Mouse (Mus musculus): ENCODE measurements around the gene Ncf2. TPM values are rescaled to one million over a fixed set of nuclear protein-coding genes. Genes with fewer than 3 reads are reported as not detected.

The Ncf2 gene
- polyA plus RNA-seq, 1 experiment from 2014 or later = 2.2 TPM

DNA sequence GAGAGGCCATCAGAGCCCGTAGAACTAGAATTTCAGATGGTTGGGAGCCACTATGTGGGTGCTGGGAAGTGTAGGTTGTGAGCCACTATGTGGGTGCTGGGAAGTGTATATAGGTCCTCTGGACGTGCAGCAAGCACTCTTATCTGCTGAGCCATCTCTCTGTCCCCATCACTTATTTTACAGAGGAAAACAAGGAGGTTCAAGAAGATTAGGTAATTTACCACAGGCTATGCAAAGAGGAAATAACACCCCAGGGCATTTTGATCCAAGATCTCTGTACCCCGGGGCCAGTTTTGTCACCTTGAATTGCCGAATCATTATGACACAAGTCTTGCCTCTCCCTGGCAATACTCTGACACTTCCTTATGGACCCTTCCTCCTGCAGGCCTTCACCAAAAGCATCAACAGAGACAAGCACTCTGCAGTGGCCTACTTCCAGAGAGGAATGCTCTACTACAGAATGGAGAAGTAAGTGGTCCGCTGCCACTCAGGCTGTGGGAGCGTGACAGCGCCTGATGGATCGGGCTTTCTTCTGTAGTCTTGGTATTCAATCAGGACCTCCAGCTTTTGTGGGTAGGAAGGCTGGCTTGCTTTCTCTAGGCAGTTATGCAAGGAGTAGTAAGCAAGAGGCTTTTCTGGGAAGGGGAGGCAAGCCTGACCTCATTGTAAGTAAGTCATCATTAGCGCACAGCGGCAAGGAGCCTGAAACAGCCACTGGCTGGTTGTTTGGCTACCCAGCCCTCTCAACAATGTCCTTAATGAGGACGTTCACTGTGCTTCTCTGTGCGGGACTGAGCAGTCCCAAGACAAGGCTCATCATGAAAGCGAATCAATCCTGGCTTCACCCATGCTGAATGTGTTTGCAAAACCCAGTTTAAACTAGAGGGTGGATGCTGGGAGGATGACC lies 10.8 kb downstream of the Ncf2 start:
- ATAC-seq (ENCODE audit: low FRiP score) (no peak), DNase-seq (ENCODE audit: low spot score) (no peak)
- Histone ChIP-seq H3K36me3 (replicated peaks; ENCODE audit: control insufficient read depth, insufficient read depth) (no peaks in the 10 kb centered on the region), H3K4me1 (replicated peaks; ENCODE audit: control insufficient read depth, insufficient read depth, low read length) (peaks cover under 1% of the 10 kb centered on the region; the same call in 1 of the 2 replicates), H3K27ac (no peak overlapping the region), H3K4me2 (replicated peaks) (no peak overlapping the region), H3K9ac (no peak overlapping the region), H3K4me3 (replicated peaks; ENCODE audit: low read length) (no peak overlapping the region), H3K27me3 (ENCODE audit: control insufficient read depth, insufficient read depth, low read length) (no peaks in the 10 kb centered on the region), H3K9me3 (ENCODE audit: control insufficient read depth, low read length) (no peaks in the 10 kb centered on the region)
- WGBS = 49% methylated on average over 13 of the region's 13 CpGs

DNA sequence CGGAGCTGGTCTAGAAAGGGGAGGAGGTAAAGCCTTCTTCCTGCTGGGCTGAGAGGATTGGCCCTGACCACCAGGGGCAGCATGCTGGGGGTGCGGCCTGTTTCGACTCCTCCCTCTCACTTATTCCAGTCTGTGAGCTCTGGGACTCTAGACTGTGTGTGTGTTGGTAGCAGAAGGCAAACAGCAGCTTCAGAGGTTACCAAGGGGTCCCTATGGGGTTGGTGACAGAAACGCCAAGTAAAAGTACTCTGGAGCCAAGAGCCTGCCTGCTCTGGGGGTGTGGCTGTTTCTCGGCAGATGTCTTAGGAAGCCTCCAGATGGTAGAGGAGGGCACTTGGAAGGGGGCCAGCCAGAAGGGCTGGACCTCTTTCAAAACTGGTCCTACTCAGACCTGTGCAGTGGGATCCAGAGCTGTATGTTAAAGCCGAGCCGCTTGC lies 15.3 kb downstream of the Ncf2 start:
- Histone ChIP-seq H3K9me3 (ENCODE audit: control insufficient read depth, low read length) (no peaks in the 10 kb centered on the region), H3K36me3 (replicated peaks; ENCODE audit: control insufficient read depth, insufficient read depth) (no peaks in the 10 kb centered on the region), H3K4me2 (replicated peaks) (no peak overlapping the region), H3K9ac (no peak overlapping the region), H3K27ac (no peak overlapping the region), H3K4me3 (replicated peaks; ENCODE audit: low read length) (no peak overlapping the region), H3K27me3 (ENCODE audit: control insufficient read depth, insufficient read depth, low read length) (no peaks in the 10 kb centered on the region), H3K4me1 (replicated peaks; ENCODE audit: control insufficient read depth, insufficient read depth, low read length) (peaks cover 25% of the 10 kb centered on the region)
- DNase-seq (ENCODE audit: low spot score) (peak; percentile 71), ATAC-seq (ENCODE audit: low FRiP score) (peak; percentile 84)
- 19% methylated on average over 6 of the region's 7 CpGs for WGBS

DNA sequence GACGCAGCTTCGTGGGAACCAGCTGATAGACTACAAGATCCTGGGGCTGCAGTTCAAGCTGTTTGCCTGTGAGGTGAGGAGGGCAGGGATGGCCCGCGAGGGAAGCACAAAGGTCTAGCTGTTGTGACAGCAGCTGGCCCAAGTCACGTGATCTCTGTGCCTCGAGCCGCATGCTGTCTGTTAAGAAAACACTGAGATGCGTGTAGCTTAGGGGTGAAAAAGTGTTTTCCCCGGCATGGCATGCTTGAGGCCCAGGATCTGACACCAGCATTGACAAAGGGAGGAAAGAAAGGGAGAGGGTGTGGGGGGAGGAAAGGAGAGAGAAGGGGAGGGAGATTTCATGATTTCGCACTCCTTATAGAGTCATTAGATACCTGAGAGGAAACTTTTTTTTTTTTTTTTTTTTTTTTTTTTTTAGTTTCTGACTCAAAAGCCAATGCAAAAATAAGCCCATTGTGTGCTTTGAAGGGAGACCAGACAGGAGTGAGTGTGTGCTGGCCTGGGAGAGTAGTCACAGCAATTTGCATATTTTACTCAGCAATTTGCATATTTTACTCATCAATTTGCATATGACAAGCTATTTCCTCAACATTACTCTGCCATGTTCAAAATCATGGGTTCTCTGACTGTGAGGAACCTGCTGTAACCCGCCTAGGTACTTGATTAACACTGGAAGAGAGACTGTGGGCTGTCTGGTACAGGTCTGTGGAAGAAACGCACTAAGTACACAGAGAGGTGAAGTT lies 17.2 kb downstream of the Ncf2 start:
- H3K9ac ChIP-seq = no peak overlapping the region
- H3K4me3 ChIP-seq (replicated peaks; ENCODE audit: low read length) = no peak overlapping the region
- no peaks in the 10 kb centered on the region for H3K9me3 ChIP-seq (ENCODE audit: control insufficient read depth, low read length)
- no peak overlapping the region for H3K4me2 ChIP-seq (replicated peaks)
- peak overlapping the region; percentile 73 for H3K27ac ChIP-seq
- H3K36me3 ChIP-seq (replicated peaks; ENCODE audit: control insufficient read depth, insufficient read depth) = no peaks in the 10 kb centered on the region
- H3K27me3 ChIP-seq (ENCODE audit: control insufficient read depth, insufficient read depth, low read length) = no peaks in the 10 kb centered on the region
- peaks cover 25% of the 10 kb centered on the region for H3K4me1 ChIP-seq (replicated peaks; ENCODE audit: control insufficient read depth, insufficient read depth, low read length)
- ATAC-seq (ENCODE audit: low FRiP score) (peak; percentile 49; the same call in 1 of the 2 replicates), DNase-seq (ENCODE audit: low spot score) (no peak)
- 11% methylated on average over 12 of the region's 12 CpGs for WGBS

DNA sequence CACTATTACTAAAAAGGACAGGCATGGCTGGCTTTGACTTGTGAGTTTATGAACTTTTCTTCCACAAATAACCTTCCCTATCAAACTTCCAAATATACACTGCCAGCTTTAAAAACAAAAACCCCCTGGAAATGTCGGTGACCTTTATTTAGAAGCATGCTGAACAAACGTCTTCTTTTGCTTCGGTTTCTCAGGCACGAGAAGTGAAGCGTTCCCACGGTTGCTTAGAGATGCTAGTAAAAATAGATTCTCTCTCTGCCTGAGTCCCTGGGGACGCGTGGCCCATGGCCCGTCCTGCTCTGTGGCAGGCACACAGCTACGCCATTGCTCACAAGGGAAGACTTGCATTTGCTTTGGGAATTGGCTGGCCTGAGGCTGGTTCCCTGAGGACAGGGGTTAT lies 17.8 kb downstream of the Ncf2 start:
- no peak for ATAC-seq (ENCODE audit: low FRiP score)
- no peaks in the 10 kb centered on the region for H3K9me3 ChIP-seq (ENCODE audit: control insufficient read depth, low read length)
- 0 out of 2 replicates have a peak overlapping the region, but pooled peaks have one; percentile 23 for H3K27ac ChIP-seq
- H3K4me2 ChIP-seq (replicated peaks) = no peak overlapping the region
- WGBS = 12% methylated on average over 10 of the region's 10 CpGs
- peaks cover 25% of the 10 kb centered on the region for H3K4me1 ChIP-seq (replicated peaks; ENCODE audit: control insufficient read depth, insufficient read depth, low read length)
- no peak overlapping the region for H3K9ac ChIP-seq
- H3K27me3 ChIP-seq (ENCODE audit: control insufficient read depth, insufficient read depth, low read length) = no peaks in the 10 kb centered on the region
- peak; percentile 55 for DNase-seq (ENCODE audit: low spot score)
- no peaks in the 10 kb centered on the region for H3K36me3 ChIP-seq (replicated peaks; ENCODE audit: control insufficient read depth, insufficient read depth)
- H3K4me3 ChIP-seq (replicated peaks; ENCODE audit: low read length) = no peak overlapping the region

GRCm38 (mm10) chr1:152819558-152819957 lies 19.6 kb downstream of the Ncf2 start:
- H3K4me2 ChIP-seq (replicated peaks) = no peak overlapping the region
- DNase-seq (ENCODE audit: low spot score) = no peak
- H3K36me3 ChIP-seq (replicated peaks; ENCODE audit: control insufficient read depth, insufficient read depth) = no peaks in the 10 kb centered on the region
- H3K27me3 ChIP-seq (ENCODE audit: control insufficient read depth, insufficient read depth, low read length) = no peaks in the 10 kb centered on the region
- ATAC-seq (ENCODE audit: low FRiP score) = no peak
- no peak overlapping the region for H3K4me3 ChIP-seq (replicated peaks; ENCODE audit: low read length)
- 88% methylated on average over 6 of the region's 6 CpGs for WGBS
- no peaks in the 10 kb centered on the region for H3K9me3 ChIP-seq (ENCODE audit: control insufficient read depth, low read length)
- peaks cover 25% of the 10 kb centered on the region for H3K4me1 ChIP-seq (replicated peaks; ENCODE audit: control insufficient read depth, insufficient read depth, low read length)
- no peak overlapping the region for H3K27ac ChIP-seq
- H3K9ac ChIP-seq = no peak overlapping the region

DNA sequence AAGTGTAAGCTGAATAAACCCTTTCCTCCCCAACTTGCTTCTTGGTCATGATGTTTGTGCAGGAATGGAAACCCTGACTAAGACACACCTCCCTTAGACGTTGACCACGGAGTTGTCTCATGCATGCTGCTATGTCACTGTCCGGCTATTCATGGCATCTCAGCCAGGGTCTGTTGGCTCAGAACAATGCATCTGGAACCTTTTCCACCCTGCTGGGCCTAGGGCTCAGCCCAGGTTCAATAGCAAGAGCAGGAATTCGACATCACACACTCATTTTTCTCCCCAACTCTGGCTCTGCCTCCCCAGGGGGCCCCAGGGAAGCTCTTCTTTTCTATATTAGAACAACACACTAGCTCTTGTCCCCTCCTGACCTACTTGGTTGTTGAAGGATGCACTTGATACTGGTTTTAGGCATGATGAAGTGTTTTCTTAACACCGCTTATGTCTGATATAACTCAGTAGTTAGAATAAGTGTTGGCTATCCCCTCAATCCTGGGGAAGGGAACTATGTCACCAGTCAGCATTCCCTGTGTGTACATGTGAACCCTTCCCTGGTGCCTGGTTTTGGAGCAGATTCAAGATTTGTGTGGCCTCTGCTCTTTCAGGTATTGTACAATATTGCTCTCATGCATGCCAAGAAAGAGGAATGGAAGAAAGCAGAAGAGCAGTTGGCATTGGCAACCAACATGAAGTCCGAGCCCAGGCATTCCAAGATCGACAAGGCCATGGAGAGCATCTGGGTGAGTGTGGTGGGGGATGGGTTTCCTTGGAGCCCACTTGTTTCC lies 21.1 kb downstream of the Ncf2 start:
- no peak for ATAC-seq (ENCODE audit: low FRiP score)
- H3K27ac ChIP-seq = no peak overlapping the region
- 66% methylated on average over 7 of the region's 7 CpGs for WGBS

DNA sequence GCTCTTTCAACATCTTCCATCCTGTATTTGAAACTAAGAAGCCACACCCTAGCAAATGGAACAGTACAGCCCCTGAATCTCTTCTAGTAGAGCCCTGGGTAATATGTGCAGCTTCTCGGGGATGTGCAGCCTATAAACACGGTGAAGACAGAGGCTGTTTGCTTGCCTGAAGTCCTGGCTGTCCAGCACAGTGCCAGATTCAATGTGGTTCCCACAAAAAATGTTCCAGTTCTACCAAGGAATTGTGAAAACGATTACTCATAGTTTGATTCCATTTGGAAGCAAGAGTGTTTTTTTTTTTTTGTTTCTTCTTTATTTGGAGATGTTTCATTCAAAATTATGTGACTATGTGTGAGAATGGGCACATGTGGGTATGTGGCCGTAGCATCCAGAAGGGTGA lies 21.8 kb downstream of the Ncf2 start:
- H3K27me3 ChIP-seq (ENCODE audit: control insufficient read depth, insufficient read depth, low read length) = no peaks in the 10 kb centered on the region
- H3K9ac ChIP-seq = no peak overlapping the region
- peaks cover 15% of the 10 kb centered on the region for H3K4me1 ChIP-seq (replicated peaks; ENCODE audit: control insufficient read depth, insufficient read depth, low read length)
- H3K36me3 ChIP-seq (replicated peaks; ENCODE audit: control insufficient read depth, insufficient read depth) = no peaks in the 10 kb centered on the region
- 92% methylated on average over 4 of the region's 4 CpGs for WGBS
- ATAC-seq (ENCODE audit: low FRiP score) (no peak), DNase-seq (ENCODE audit: low spot score) (no peak)
- H3K27ac ChIP-seq = no peak overlapping the region
- no peaks in the 10 kb centered on the region for H3K9me3 ChIP-seq (ENCODE audit: control insufficient read depth, low read length)
- no peak overlapping the region for H3K4me3 ChIP-seq (replicated peaks; ENCODE audit: low read length)
- H3K4me2 ChIP-seq (replicated peaks) = no peak overlapping the region

More for the DNA sequence above, 21.1 kb downstream of the Ncf2 start:
- Histone ChIP-seq H3K27me3 (ENCODE audit: control insufficient read depth, insufficient read depth, low read length) (no peaks in the 10 kb centered on the region), H3K9ac (no peak overlapping the region), H3K36me3 (replicated peaks; ENCODE audit: control insufficient read depth, insufficient read depth) (no peaks in the 10 kb centered on the region), H3K9me3 (ENCODE audit: control insufficient read depth, low read length) (no peaks in the 10 kb centered on the region), H3K4me3 (replicated peaks; ENCODE audit: low read length) (no peak overlapping the region), H3K4me1 (replicated peaks; ENCODE audit: control insufficient read depth, insufficient read depth, low read length) (peaks cover 21% of the 10 kb centered on the region), H3K4me2 (replicated peaks) (no peak overlapping the region)
- DNase-seq (ENCODE audit: low spot score) = no peak

- 73% methylated on average over 9 of the region's 9 CpGs for WGBS
- no peaks in the 10 kb centered on the region for H3K36me3 ChIP-seq (replicated peaks; ENCODE audit: control insufficient read depth, insufficient read depth)
- no peak overlapping the region for H3K4me2 ChIP-seq (replicated peaks)
- H3K27me3 ChIP-seq (ENCODE audit: control insufficient read depth, insufficient read depth, low read length) = no peaks in the 10 kb centered on the region
- H3K9ac ChIP-seq = no peak overlapping the region
- no peak overlapping the region for H3K4me3 ChIP-seq (replicated peaks; ENCODE audit: low read length)
- H3K9me3 ChIP-seq (ENCODE audit: control insufficient read depth, low read length) = no peaks in the 10 kb centered on the region
- DNase-seq (ENCODE audit: low spot score) = no peak
- no peaks in the 10 kb centered on the region for H3K4me1 ChIP-seq (replicated peaks; ENCODE audit: control insufficient read depth, insufficient read depth, low read length)
- no peak for ATAC-seq (ENCODE audit: low FRiP score)
- no peak overlapping the region for H3K27ac ChIP-seq
These were observed 24.2 kb downstream of the Ncf2 start for GRCm38 (mm10) chr1:152824206-152824605.

DNA sequence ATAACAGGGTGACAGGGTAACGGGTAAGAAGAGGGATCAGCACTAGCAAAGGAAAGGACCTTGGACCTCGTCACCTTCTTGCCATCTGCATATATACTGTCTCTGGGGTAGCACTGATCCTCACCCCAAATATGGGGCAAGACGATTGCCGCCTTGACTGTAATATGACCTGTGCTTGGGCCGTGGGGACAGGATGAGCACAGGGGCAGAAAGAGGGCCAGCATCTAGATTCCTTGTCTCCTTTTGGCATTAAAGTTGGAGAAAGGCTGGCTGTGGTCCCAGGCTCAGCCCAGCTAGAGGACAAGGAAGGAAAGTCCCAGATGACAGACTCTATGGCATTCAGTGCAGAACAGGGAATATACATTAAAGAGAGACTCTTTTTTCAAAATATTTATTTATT lies 26.5 kb downstream of the Ncf2 start:
- no peak for ATAC-seq (ENCODE audit: low FRiP score)
- whole genome bisulfite sequencing = 91% methylated on average over 5 of the region's 5 CpGs
- H3K36me3 ChIP-seq (replicated peaks; ENCODE audit: control insufficient read depth, insufficient read depth) = no peaks in the 10 kb centered on the region

More for the DNA sequence above, 26.5 kb downstream of the Ncf2 start:
- Histone ChIP-seq H3K9me3 (ENCODE audit: control insufficient read depth, low read length) (no peaks in the 10 kb centered on the region), H3K4me3 (replicated peaks; ENCODE audit: low read length) (no peak overlapping the region), H3K27me3 (ENCODE audit: control insufficient read depth, insufficient read depth, low read length) (no peaks in the 10 kb centered on the region), H3K9ac (no peak overlapping the region), H3K4me2 (replicated peaks) (no peak overlapping the region), H3K27ac (no peak overlapping the region), H3K4me1 (replicated peaks; ENCODE audit: control insufficient read depth, insufficient read depth, low read length) (no peaks in the 10 kb centered on the region)
- no peak for DNase-seq (ENCODE audit: low spot score)

All from hindbrain, embryonic 14.5 days (tissue).